Mouse (Mus musculus): ENCODE data around the gene Gbgt1. TPM values are rescaled to one million over a fixed set of nuclear protein-coding genes. Genes with fewer than 3 reads are reported as not detected.

Gene Gbgt1
- polyA plus RNA-seq (2012; rRNA removed) = 4.7 and 4.8 TPM in 2 replicates

- WGBS = 6% methylated on average over 5 of the region's 5 CpGs
- peak within 1 kb of the TSS; percentile 47 for H3K27ac ChIP-seq (ENCODE audit: insufficient read depth, low read depth, low read length)
Measured at GRCm38 (mm10) chr2:28496671-28497070, at the start of gene Gbgt1. Gene Gbgt1, plus strand, starts transcription at chr2:28496891.

GRCm38 (mm10) chr2:28447315-28447670 lies 49.4 kb upstream of the Gbgt1 start:
- TF ChIP-seq CTCF (IDR thresholded peaks at IDR 0.05; ENCODE audit: extremely low read depth, insufficient read length, insufficient replicate concordance, low read depth, low read length) = no peak
- no peak for TF ChIP-seq POLR2A (IDR thresholded peaks at IDR 0.05; ENCODE audit: low read depth, low read length)
- H3K4me1 ChIP-seq (ENCODE audit: control insufficient read depth, insufficient read depth, insufficient read length, low read length) = peaks cover 7% of the 10 kb centered on the region; the same call in 1 of the 2 replicates
- H3K4me3 ChIP-seq (ENCODE audit: low read depth, low read length) = peak overlapping the region; percentile 90
- 7% methylated on average over 11 of the region's 11 CpGs for WGBS
- H3K27me3 ChIP-seq (ENCODE audit: control insufficient read depth, insufficient read depth, low read length) = peaks cover 13% of the 10 kb centered on the region
- no peaks in the 10 kb centered on the region for H3K36me3 ChIP-seq (ENCODE audit: control insufficient read depth, insufficient read depth, low read length)
- H3K27ac ChIP-seq (ENCODE audit: insufficient read depth, low read depth, low read length) = no peak overlapping the region

More at GRCm38 (mm10) chr2:28496671-28497070, at the start of gene Gbgt1:
- Histone ChIP-seq H3K4me3 (ENCODE audit: low read depth, low read length) (peak within 1 kb of the TSS; percentile 54), H3K4me1 (ENCODE audit: control insufficient read depth, insufficient read depth, insufficient read length, low read length) (peaks cover 13% of the 10 kb centered on the region), H3K27me3 (ENCODE audit: control insufficient read depth, insufficient read depth, low read length) (no peaks in the 10 kb centered on the region), H3K36me3 (ENCODE audit: control insufficient read depth, insufficient read depth, low read length) (no peaks in the 10 kb centered on the region)
- no peak for TF ChIP-seq CTCF (IDR thresholded peaks at IDR 0.05; ENCODE audit: extremely low read depth, insufficient read length, insufficient replicate concordance, low read depth, low read length)
- TF ChIP-seq POLR2A (IDR thresholded peaks at IDR 0.05; ENCODE audit: low read depth, low read length) = 0 out of 2 replicates have a peak, but pooled peaks have one; percentile 31

GRCm38 (mm10) chr2:28451663-28452062 lies 45.0 kb upstream of the Gbgt1 start:
- H3K36me3 ChIP-seq (ENCODE audit: control insufficient read depth, insufficient read depth, low read length) = no peaks in the 10 kb centered on the region
- peaks cover 7% of the 10 kb centered on the region for H3K27me3 ChIP-seq (ENCODE audit: control insufficient read depth, insufficient read depth, low read length)
- no peak for TF ChIP-seq CTCF (IDR thresholded peaks at IDR 0.05; ENCODE audit: extremely low read depth, insufficient read length, insufficient replicate concordance, low read depth, low read length)
- no peak for TF ChIP-seq POLR2A (IDR thresholded peaks at IDR 0.05; ENCODE audit: low read depth, low read length)
- H3K27ac ChIP-seq (ENCODE audit: insufficient read depth, low read depth, low read length) = no peak overlapping the region
- peaks cover 4% of the 10 kb centered on the region; the same call in 1 of the 2 replicates for H3K4me1 ChIP-seq (ENCODE audit: control insufficient read depth, insufficient read depth, insufficient read length, low read length)
- whole genome bisulfite sequencing = 93% methylated on average over 11 of the region's 11 CpGs
- H3K4me3 ChIP-seq (ENCODE audit: low read depth, low read length) = no peak overlapping the region

GRCm38 (mm10) chr2:28453539-28453938 lies 43.2 kb upstream of the Gbgt1 start:
- TF ChIP-seq POLR2A (IDR thresholded peaks at IDR 0.05; ENCODE audit: low read depth, low read length) = no peak
- TF ChIP-seq CTCF (IDR thresholded peaks at IDR 0.05; ENCODE audit: extremely low read depth, insufficient read length, insufficient replicate concordance, low read depth, low read length) = no peak
- Histone ChIP-seq H3K4me3 (ENCODE audit: low read depth, low read length) (no peak overlapping the region), H3K27ac (ENCODE audit: insufficient read depth, low read depth, low read length) (no peak overlapping the region), H3K36me3 (ENCODE audit: control insufficient read depth, insufficient read depth, low read length) (no peaks in the 10 kb centered on the region), H3K4me1 (ENCODE audit: control insufficient read depth, insufficient read depth, insufficient read length, low read length) (no peaks in the 10 kb centered on the region), H3K27me3 (ENCODE audit: control insufficient read depth, insufficient read depth, low read length) (no peaks in the 10 kb centered on the region)
- WGBS = 85% methylated on average over 6 of the region's 6 CpGs

- H3K27ac ChIP-seq (ENCODE audit: insufficient read depth, low read depth, low read length) = no peak overlapping the region
- no peaks in the 10 kb centered on the region for H3K27me3 ChIP-seq (ENCODE audit: control insufficient read depth, insufficient read depth, low read length)
- H3K36me3 ChIP-seq (ENCODE audit: control insufficient read depth, insufficient read depth, low read length) = no peaks in the 10 kb centered on the region
- TF ChIP-seq POLR2A (IDR thresholded peaks at IDR 0.05; ENCODE audit: low read depth, low read length) (no peak), CTCF (IDR thresholded peaks at IDR 0.05; ENCODE audit: extremely low read depth, insufficient read length, insufficient replicate concordance, low read depth, low read length) (no peak)
- WGBS = 86% methylated on average over 1 of the region's 1 CpGs
- no peaks in the 10 kb centered on the region for H3K4me1 ChIP-seq (ENCODE audit: control insufficient read depth, insufficient read depth, insufficient read length, low read length)
- H3K4me3 ChIP-seq (ENCODE audit: low read depth, low read length) = no peak overlapping the region
Measured at GRCm38 (mm10) chr2:28456616-28457015, 40.1 kb upstream of the Gbgt1 start.

GRCm38 (mm10) chr2:28463919-28464318 lies 32.8 kb upstream of the Gbgt1 start:
- H3K4me3 ChIP-seq (ENCODE audit: low read depth, low read length) = no peak overlapping the region
- no peaks in the 10 kb centered on the region for H3K27me3 ChIP-seq (ENCODE audit: control insufficient read depth, insufficient read depth, low read length)
- no peak overlapping the region for H3K27ac ChIP-seq (ENCODE audit: insufficient read depth, low read depth, low read length)
- peaks cover 11% of the 10 kb centered on the region for H3K4me1 ChIP-seq (ENCODE audit: control insufficient read depth, insufficient read depth, insufficient read length, low read length)
- no peaks in the 10 kb centered on the region for H3K36me3 ChIP-seq (ENCODE audit: control insufficient read depth, insufficient read depth, low read length)
- TF ChIP-seq CTCF (IDR thresholded peaks at IDR 0.05; ENCODE audit: extremely low read depth, insufficient read length, insufficient replicate concordance, low read depth, low read length) = peak; percentile 59; the same call in 1 of the 2 replicates
- no peak for TF ChIP-seq POLR2A (IDR thresholded peaks at IDR 0.05; ENCODE audit: low read depth, low read length)
- 59% methylated on average over 3 of the region's 3 CpGs for WGBS

GRCm38 (mm10) chr2:28464919-28465318 lies 31.8 kb upstream of the Gbgt1 start:
- Histone ChIP-seq H3K27me3 (ENCODE audit: control insufficient read depth, insufficient read depth, low read length) (no peaks in the 10 kb centered on the region), H3K4me3 (ENCODE audit: low read depth, low read length) (no peak overlapping the region), H3K27ac (ENCODE audit: insufficient read depth, low read depth, low read length) (no peak overlapping the region), H3K36me3 (ENCODE audit: control insufficient read depth, insufficient read depth, low read length) (peaks cover 6% of the 10 kb centered on the region), H3K4me1 (ENCODE audit: control insufficient read depth, insufficient read depth, insufficient read length, low read length) (peaks cover 14% of the 10 kb centered on the region)
- TF ChIP-seq POLR2A (IDR thresholded peaks at IDR 0.05; ENCODE audit: low read depth, low read length) (no peak), CTCF (IDR thresholded peaks at IDR 0.05; ENCODE audit: extremely low read depth, insufficient read length, insufficient replicate concordance, low read depth, low read length) (no peak)
- WGBS = 72% methylated on average over 9 of the region's 9 CpGs

All from small intestine, adult 2 months (tissue).